Mouse (Mus musculus): ENCODE data around the gene Rbfox2. TPM values are rescaled to one million over a fixed set of nuclear protein-coding genes. Genes with fewer than 3 reads are reported as not detected.
A peak's percentile ranks its signal among the peaks of the same experiment; 100 is the strongest.

Gene Rbfox2
- polyA plus RNA-seq, 1 experiment = 6.6 TPM

- Histone ChIP-seq H3K27me3 (ENCODE audit: control insufficient read depth, insufficient read depth, low read length) (no peaks in the 10 kb centered on the region), H3K4me3 (ENCODE audit: extremely low read depth, insufficient read depth, insufficient read length) (no peak overlapping the region), H3K4me1 (ENCODE audit: control insufficient read depth, insufficient read depth, insufficient read length) (no peaks in the 10 kb centered on the region; the same call in 1 of the 2 replicates), H3K36me3 (ENCODE audit: control insufficient read depth, insufficient read depth, low read length) (no peaks in the 10 kb centered on the region), H3K27ac (ENCODE audit: insufficient read depth, low read length) (no peak overlapping the region)
- TF ChIP-seq CTCF (IDR thresholded peaks at IDR 0.05; ENCODE audit: extremely low read depth, insufficient read depth, insufficient read length, insufficient replicate concordance) (no peak), POLR2A (IDR thresholded peaks at IDR 0.05; ENCODE audit: low read depth, low read length) (no peak)
- no peak for DNase-seq (ENCODE audit: low read depth in 1 of 2, low spot score in 2 of 2)
- 73% methylated on average over 4 of the region's 4 CpGs for WGBS
Measured at GRCm38 (mm10) chr15:77072556-77073163, 234.1 kb downstream of the Rbfox2 start.

- H3K4me1 ChIP-seq (ENCODE audit: control insufficient read depth, insufficient read depth, insufficient read length) = no peaks in the 10 kb centered on the region; the same call in 1 of the 2 replicates
- H3K4me3 ChIP-seq (ENCODE audit: extremely low read depth, insufficient read depth, insufficient read length) = no peak overlapping the region
- no peak overlapping the region for H3K27ac ChIP-seq (ENCODE audit: insufficient read depth, low read length)
- no peaks in the 10 kb centered on the region for H3K27me3 ChIP-seq (ENCODE audit: control insufficient read depth, insufficient read depth, low read length)
- WGBS = 3% methylated on average over 10 of the region's 10 CpGs
- TF ChIP-seq POLR2A (IDR thresholded peaks at IDR 0.05; ENCODE audit: low read depth, low read length) (no peak), CTCF (IDR thresholded peaks at IDR 0.05; ENCODE audit: extremely low read depth, insufficient read depth, insufficient read length, insufficient replicate concordance) (0 out of 2 replicates have a peak, but pooled peaks have one; percentile 9)
- peak; percentile 9 to 12 for DNase-seq (ENCODE audit: low read depth in 1 of 2, low spot score in 2 of 2)
- H3K36me3 ChIP-seq (ENCODE audit: control insufficient read depth, insufficient read depth, low read length) = no peaks in the 10 kb centered on the region
Measured at GRCm38 (mm10) chr15:77071501-77071900, 235.3 kb downstream of the Rbfox2 start.

GRCm38 (mm10) chr15:77070745-77071268 is 236.0 kb downstream of the Rbfox2 start:
- Histone ChIP-seq H3K27me3 (ENCODE audit: control insufficient read depth, insufficient read depth, low read length) (no peaks in the 10 kb centered on the region), H3K4me3 (ENCODE audit: extremely low read depth, insufficient read depth, insufficient read length) (no peak overlapping the region), H3K4me1 (ENCODE audit: control insufficient read depth, insufficient read depth, insufficient read length) (no peaks in the 10 kb centered on the region; the same call in 1 of the 2 replicates), H3K36me3 (ENCODE audit: control insufficient read depth, insufficient read depth, low read length) (no peaks in the 10 kb centered on the region), H3K27ac (ENCODE audit: insufficient read depth, low read length) (no peak overlapping the region)
- 80% methylated on average over 11 of the region's 11 CpGs for WGBS
- TF ChIP-seq POLR2A (IDR thresholded peaks at IDR 0.05; ENCODE audit: low read depth, low read length) = no peak
- no peak for TF ChIP-seq CTCF (IDR thresholded peaks at IDR 0.05; ENCODE audit: extremely low read depth, insufficient read depth, insufficient read length, insufficient replicate concordance)
- no peak for DNase-seq (ENCODE audit: low read depth in 1 of 2, low spot score in 2 of 2)

GRCm38 (mm10) chr15:77069019-77069418 is 237.8 kb downstream of the Rbfox2 start:
- DNase-seq (ENCODE audit: low read depth in 1 of 2, low spot score in 2 of 2) = no peak
- no peaks in the 10 kb centered on the region for H3K36me3 ChIP-seq (ENCODE audit: control insufficient read depth, insufficient read depth, low read length)
- H3K4me1 ChIP-seq (ENCODE audit: control insufficient read depth, insufficient read depth, insufficient read length) = no peaks in the 10 kb centered on the region; the same call in 1 of the 2 replicates
- TF ChIP-seq CTCF (IDR thresholded peaks at IDR 0.05; ENCODE audit: extremely low read depth, insufficient read depth, insufficient read length, insufficient replicate concordance) (no peak), POLR2A (IDR thresholded peaks at IDR 0.05; ENCODE audit: low read depth, low read length) (no peak)
- no peak overlapping the region for H3K27ac ChIP-seq (ENCODE audit: insufficient read depth, low read length)
- no peaks in the 10 kb centered on the region for H3K27me3 ChIP-seq (ENCODE audit: control insufficient read depth, insufficient read depth, low read length)
- WGBS = 88% methylated on average over 3 of the region's 3 CpGs
- no peak overlapping the region for H3K4me3 ChIP-seq (ENCODE audit: extremely low read depth, insufficient read depth, insufficient read length)

GRCm38 (mm10) chr15:77068439-77068861 is 238.4 kb downstream of the Rbfox2 start:
- DNase-seq (ENCODE audit: low read depth in 1 of 2, low spot score in 2 of 2) = no peak
- TF ChIP-seq CTCF (IDR thresholded peaks at IDR 0.05; ENCODE audit: extremely low read depth, insufficient read depth, insufficient read length, insufficient replicate concordance) (no peak), POLR2A (IDR thresholded peaks at IDR 0.05; ENCODE audit: low read depth, low read length) (no peak)
- no peaks in the 10 kb centered on the region for H3K27me3 ChIP-seq (ENCODE audit: control insufficient read depth, insufficient read depth, low read length)
- WGBS = 80% methylated on average over 3 of the region's 3 CpGs
- H3K4me3 ChIP-seq (ENCODE audit: extremely low read depth, insufficient read depth, insufficient read length) = no peak overlapping the region
- no peaks in the 10 kb centered on the region for H3K36me3 ChIP-seq (ENCODE audit: control insufficient read depth, insufficient read depth, low read length)
- H3K4me1 ChIP-seq (ENCODE audit: control insufficient read depth, insufficient read depth, insufficient read length) = no peaks in the 10 kb centered on the region; the same call in 1 of the 2 replicates
- H3K27ac ChIP-seq (ENCODE audit: insufficient read depth, low read length) = no peak overlapping the region

DNA sequence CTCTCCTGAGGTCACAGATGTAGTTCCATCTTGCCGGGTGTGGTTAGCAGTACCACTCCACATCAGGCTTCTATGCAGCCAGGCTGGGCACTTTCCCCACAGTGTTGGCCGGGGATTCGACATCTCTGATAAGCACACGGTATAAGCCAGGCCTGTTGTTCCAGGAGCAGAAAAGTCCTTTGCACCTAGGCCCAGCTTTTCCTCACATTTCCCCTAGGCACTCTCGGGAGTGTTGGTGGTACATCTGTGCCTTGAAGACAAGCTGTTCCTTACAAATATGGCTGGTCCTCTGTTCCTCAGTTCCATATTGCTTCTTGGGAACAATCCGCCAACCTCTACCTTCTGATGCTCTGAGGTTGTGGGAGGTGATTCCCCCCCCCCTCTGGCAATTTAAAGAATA is 240.6 kb downstream of the Rbfox2 start:
- no peak overlapping the region for H3K27ac ChIP-seq (ENCODE audit: insufficient read depth, low read length)
- no peak overlapping the region for H3K4me3 ChIP-seq (ENCODE audit: extremely low read depth, insufficient read depth, insufficient read length)
- no peaks in the 10 kb centered on the region for H3K27me3 ChIP-seq (ENCODE audit: control insufficient read depth, insufficient read depth, low read length)
- H3K36me3 ChIP-seq (ENCODE audit: control insufficient read depth, insufficient read depth, low read length) = no peaks in the 10 kb centered on the region
- 90% methylated on average over 6 of the region's 6 CpGs for WGBS
- TF ChIP-seq CTCF (IDR thresholded peaks at IDR 0.05; ENCODE audit: extremely low read depth, insufficient read depth, insufficient read length, insufficient replicate concordance) (no peak), POLR2A (IDR thresholded peaks at IDR 0.05; ENCODE audit: low read depth, low read length) (no peak)
- no peaks in the 10 kb centered on the region for H3K4me1 ChIP-seq (ENCODE audit: control insufficient read depth, insufficient read depth, insufficient read length)
- DNase-seq (ENCODE audit: low read depth in 1 of 2, low spot score in 2 of 2) = no peak

DNA sequence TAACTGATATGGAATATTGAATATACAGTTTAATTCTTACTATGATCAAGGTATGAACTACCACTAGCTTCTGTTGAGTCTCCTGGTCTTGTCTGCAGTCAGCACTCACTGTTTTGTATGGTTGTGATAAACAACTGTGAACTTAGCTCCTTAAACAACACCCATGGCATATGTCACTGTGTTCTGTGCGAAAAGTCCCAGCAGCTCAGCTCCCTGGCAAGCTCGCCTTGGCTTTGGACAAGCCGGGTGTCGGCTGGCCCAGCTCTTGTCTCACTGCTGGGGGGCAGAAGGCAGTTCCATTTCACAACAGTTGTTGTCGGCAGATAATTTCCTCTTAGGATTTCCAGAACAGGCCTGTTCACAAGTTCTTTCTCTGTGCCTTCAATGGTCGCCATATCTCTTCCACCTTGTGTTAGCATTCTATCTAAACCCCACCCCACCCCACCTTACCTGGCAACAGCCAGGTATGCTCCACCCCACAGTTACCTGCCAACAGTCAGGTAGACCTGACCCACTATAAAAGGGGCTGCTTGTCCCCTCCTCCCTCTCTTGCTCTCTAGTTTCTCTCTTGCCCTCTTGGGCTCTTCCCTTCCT is 241.4 kb downstream of the Rbfox2 start:
- no peak for DNase-seq (ENCODE audit: low read depth in 1 of 2, low spot score in 2 of 2)
- Histone ChIP-seq H3K4me1 (ENCODE audit: control insufficient read depth, insufficient read depth, insufficient read length) (no peaks in the 10 kb centered on the region), H3K36me3 (ENCODE audit: control insufficient read depth, insufficient read depth, low read length) (no peaks in the 10 kb centered on the region), H3K27ac (ENCODE audit: insufficient read depth, low read length) (no peak overlapping the region), H3K27me3 (ENCODE audit: control insufficient read depth, insufficient read depth, low read length) (no peaks in the 10 kb centered on the region), H3K4me3 (ENCODE audit: extremely low read depth, insufficient read depth, insufficient read length) (no peak overlapping the region)
- TF ChIP-seq POLR2A (IDR thresholded peaks at IDR 0.05; ENCODE audit: low read depth, low read length) (no peak), CTCF (IDR thresholded peaks at IDR 0.05; ENCODE audit: extremely low read depth, insufficient read depth, insufficient read length, insufficient replicate concordance) (no peak)
- WGBS = 84% methylated on average over 6 of the region's 6 CpGs
